Mouse (Mus musculus): ENCODE measurements around the gene Dnase1. TPM values are rescaled to one million over a fixed set of nuclear protein-coding genes. Genes with fewer than 3 reads are reported as not detected.
"Not testable (repeated sequence)": the region's sequence is repeated elsewhere in the genome, so short reads cannot be mapped to it uniquely, and the experiment has no call there.

Gene Dnase1
- polyA plus RNA-seq (2014; fragmentation: Nextera tagmentation; extraction: Ambion mirVana): 5.5 and 12.0 TPM in 2 replicates

- Histone ChIP-seq H3K27me3 (ENCODE audit: control insufficient read depth, insufficient read depth, low read length) (no peaks in the 10 kb centered on the region), H3K4me3 (ENCODE audit: low read depth, low read length) (no peak within 1 kb of the TSS), H3K9ac (replicated peaks; ENCODE audit: low read depth, low read length) (no peak within 1 kb of the TSS), H3K27ac (ENCODE audit: low read length) (no peak within 1 kb of the TSS), H3K9me3 (ENCODE audit: control insufficient read depth, low read depth, low read length) (no peaks in the 10 kb centered on the region), H3K36me3 (ENCODE audit: control insufficient read depth, insufficient read depth, low read length) (peaks cover 36% of the 10 kb centered on the region), H3K4me2 (replicated peaks; ENCODE audit: low read depth, low read length) (no peak within 1 kb of the TSS), H3K4me1 (ENCODE audit: control insufficient read depth, insufficient read depth, low read length) (no peaks in the 10 kb centered on the region)
- no peak for ATAC-seq (ENCODE audit: insufficient number of reproducible peaks, insufficient read depth, low FRiP score, low read depth)
- WGBS: 84% methylated on average over 5 of the region's 5 CpGs
These were observed at the start of gene Dnase1 for GRCm38 (mm10) chr16:4036807-4037206. Dnase1 (plus strand) TSS chr16:4036942.

GRCm38 (mm10) chr16:3988410-3988809, 48.3 kb upstream of the Dnase1 start:
- no peak overlapping the region for H3K9ac ChIP-seq (replicated peaks; ENCODE audit: low read depth, low read length)
- H3K4me1 ChIP-seq (ENCODE audit: control insufficient read depth, insufficient read depth, low read length): no peaks in the 10 kb centered on the region
- no peak overlapping the region for H3K27ac ChIP-seq (ENCODE audit: low read length)
- no peaks in the 10 kb centered on the region for H3K9me3 ChIP-seq (ENCODE audit: control insufficient read depth, low read depth, low read length)
- ATAC-seq (ENCODE audit: insufficient number of reproducible peaks, insufficient read depth, low FRiP score, low read depth): no peak
- no peak overlapping the region for H3K4me3 ChIP-seq (ENCODE audit: low read depth, low read length)
- peaks cover 73% of the 10 kb centered on the region for H3K36me3 ChIP-seq (ENCODE audit: control insufficient read depth, insufficient read depth, low read length)
- no peaks in the 10 kb centered on the region for H3K27me3 ChIP-seq (ENCODE audit: control insufficient read depth, insufficient read depth, low read length)
- no peak overlapping the region for H3K4me2 ChIP-seq (replicated peaks; ENCODE audit: low read depth, low read length)
- WGBS: 91% methylated on average over 4 of the region's 4 CpGs

- Histone ChIP-seq H3K9me3 (ENCODE audit: control insufficient read depth, low read depth, low read length) (no peaks in the 10 kb centered on the region), H3K36me3 (ENCODE audit: control insufficient read depth, insufficient read depth, low read length) (peaks cover 23% of the 10 kb centered on the region), H3K4me1 (ENCODE audit: control insufficient read depth, insufficient read depth, low read length) (peaks cover 6% of the 10 kb centered on the region; the same call in 1 of the 2 replicates), H3K4me3 (ENCODE audit: low read depth, low read length) (peak within 1 kb of the TSS; percentile 85), H3K9ac (replicated peaks; ENCODE audit: low read depth, low read length) (peak within 1 kb of the TSS; percentile 80), H3K4me2 (replicated peaks; ENCODE audit: low read depth, low read length) (peak within 1 kb of the TSS; percentile 71), H3K27ac (ENCODE audit: low read length) (peak within 1 kb of the TSS; percentile 81), H3K27me3 (ENCODE audit: control insufficient read depth, insufficient read depth, low read length) (no peaks in the 10 kb centered on the region)
- ATAC-seq (ENCODE audit: insufficient number of reproducible peaks, insufficient read depth, low FRiP score, low read depth): peak; percentile 98
- 2% methylated on average over 58 of the region's 58 CpGs for WGBS
These were observed 33.0 kb upstream of the Dnase1 start, which contains the start of gene Slx4 for GRCm38 (mm10) chr16:4003489-4004398. Slx4 (minus strand) TSS chr16:4003770.

- Histone ChIP-seq H3K27ac (ENCODE audit: low read length) (no peak overlapping the region), H3K36me3 (ENCODE audit: control insufficient read depth, insufficient read depth, low read length) (no peaks in the 10 kb centered on the region), H3K4me1 (ENCODE audit: control insufficient read depth, insufficient read depth, low read length) (no peaks in the 10 kb centered on the region), H3K9ac (replicated peaks; ENCODE audit: low read depth, low read length) (no peak overlapping the region), H3K9me3 (ENCODE audit: control insufficient read depth, low read depth, low read length) (no peaks in the 10 kb centered on the region), H3K27me3 (ENCODE audit: control insufficient read depth, insufficient read depth, low read length) (no peaks in the 10 kb centered on the region), H3K4me2 (replicated peaks; ENCODE audit: low read depth, low read length) (no peak overlapping the region), H3K4me3 (ENCODE audit: low read depth, low read length) (no peak overlapping the region)
- no peak for ATAC-seq (ENCODE audit: insufficient number of reproducible peaks, insufficient read depth, low FRiP score, low read depth)
- 65% methylated on average over 4 of the region's 4 CpGs for WGBS
These were observed 23.7 kb upstream of the Dnase1 start for GRCm38 (mm10) chr16:4012882-4013570.

GRCm38 (mm10) chr16:4014040-4014668, 22.6 kb upstream of the Dnase1 start:
- ATAC-seq (ENCODE audit: insufficient number of reproducible peaks, insufficient read depth, low FRiP score, low read depth): no peak
- Histone ChIP-seq H3K36me3 (ENCODE audit: control insufficient read depth, insufficient read depth, low read length) (no peaks in the 10 kb centered on the region), H3K27me3 (ENCODE audit: control insufficient read depth, insufficient read depth, low read length) (no peaks in the 10 kb centered on the region), H3K27ac (ENCODE audit: low read length) (no peak overlapping the region), H3K4me1 (ENCODE audit: control insufficient read depth, insufficient read depth, low read length) (no peaks in the 10 kb centered on the region), H3K9ac (replicated peaks; ENCODE audit: low read depth, low read length) (no peak overlapping the region), H3K4me2 (replicated peaks; ENCODE audit: low read depth, low read length) (no peak overlapping the region), H3K4me3 (ENCODE audit: low read depth, low read length) (no peak overlapping the region), H3K9me3 (ENCODE audit: control insufficient read depth, low read depth, low read length) (no peaks in the 10 kb centered on the region)
- 77% methylated on average over 5 of the region's 5 CpGs for WGBS

- H3K9me3 ChIP-seq (ENCODE audit: control insufficient read depth, low read depth, low read length); H3K4me2 ChIP-seq (replicated peaks; ENCODE audit: low read depth, low read length); H3K4me3 ChIP-seq (ENCODE audit: low read depth, low read length); ATAC-seq (ENCODE audit: insufficient number of reproducible peaks, insufficient read depth, low FRiP score, low read depth); H3K4me1 ChIP-seq (ENCODE audit: control insufficient read depth, insufficient read depth, low read length); H3K9ac ChIP-seq (replicated peaks; ENCODE audit: low read depth, low read length); H3K27me3 ChIP-seq (ENCODE audit: control insufficient read depth, insufficient read depth, low read length); H3K36me3 ChIP-seq (ENCODE audit: control insufficient read depth, insufficient read depth, low read length); H3K27ac ChIP-seq (ENCODE audit: low read length): not testable (repeated sequence)
- 78% methylated on average over 17 of the region's 17 CpGs for WGBS
These were observed 20.0 kb upstream of the Dnase1 start for GRCm38 (mm10) chr16:4016786-4017185.

- not testable (repeated sequence) for H3K27me3 ChIP-seq (ENCODE audit: control insufficient read depth, insufficient read depth, low read length); H3K9ac ChIP-seq (replicated peaks; ENCODE audit: low read depth, low read length); H3K27ac ChIP-seq (ENCODE audit: low read length); H3K4me2 ChIP-seq (replicated peaks; ENCODE audit: low read depth, low read length); H3K36me3 ChIP-seq (ENCODE audit: control insufficient read depth, insufficient read depth, low read length); ATAC-seq (ENCODE audit: insufficient number of reproducible peaks, insufficient read depth, low FRiP score, low read depth); H3K4me1 ChIP-seq (ENCODE audit: control insufficient read depth, insufficient read depth, low read length); H3K9me3 ChIP-seq (ENCODE audit: control insufficient read depth, low read depth, low read length); H3K4me3 ChIP-seq (ENCODE audit: low read depth, low read length)
- 78% methylated on average over 6 of the region's 6 CpGs for WGBS
These were observed 19.3 kb upstream of the Dnase1 start for GRCm38 (mm10) chr16:4017466-4017865.

GRCm38 (mm10) chr16:4021241-4021640, 15.5 kb upstream of the Dnase1 start:
- no peaks in the 10 kb centered on the region for H3K27me3 ChIP-seq (ENCODE audit: control insufficient read depth, insufficient read depth, low read length)
- H3K4me1 ChIP-seq (ENCODE audit: control insufficient read depth, insufficient read depth, low read length): no peaks in the 10 kb centered on the region
- no peak overlapping the region for H3K9ac ChIP-seq (replicated peaks; ENCODE audit: low read depth, low read length)
- ATAC-seq (ENCODE audit: insufficient number of reproducible peaks, insufficient read depth, low FRiP score, low read depth): no peak
- H3K27ac ChIP-seq (ENCODE audit: low read length): no peak overlapping the region
- no peak overlapping the region for H3K4me2 ChIP-seq (replicated peaks; ENCODE audit: low read depth, low read length)
- no peaks in the 10 kb centered on the region for H3K36me3 ChIP-seq (ENCODE audit: control insufficient read depth, insufficient read depth, low read length)
- no peak overlapping the region for H3K4me3 ChIP-seq (ENCODE audit: low read depth, low read length)
- no peaks in the 10 kb centered on the region for H3K9me3 ChIP-seq (ENCODE audit: control insufficient read depth, low read depth, low read length)
- 96% methylated on average over 1 of the region's 1 CpGs for WGBS
